Mouse (Mus musculus) hindbrain, embryonic 11.5 days (tissue): ENCODE results near the gene Ywhae. TPM values are rescaled to one million over a fixed set of nuclear protein-coding genes. Genes with fewer than 3 reads are reported as not detected.

Experiments used
- ATAC-seq: fragments of 200-750 bp; cut with Nextera tagmentation; 2 replicates; pipeline ENCODE4 v1.8.0; 2017; ENCODE audit warnings: mild to moderate bottlenecking, moderate TSS enrichment, moderate library complexity; ENCODE audit not compliant: low FRiP score
- DNase-seq: peaks from one replicate; pipeline ENCODE4 v3.0.0-alpha.2; 2015; ENCODE audit warnings: low spot score
- H3K27ac ChIP-seq: fragments of 300-500 bp; sonication (generic); 2 replicates; pipeline ENCODE4 v1.5.1; 2014; ENCODE audit warnings: mild to moderate bottlenecking, low read depth, low read length
- H3K27me3 ChIP-seq: fragments of 300-500 bp; sonication (generic); 2 replicates; pipeline ENCODE4 v1.6.1; 2014; ENCODE audit warnings: mild to moderate bottlenecking, low read length, moderate library complexity, mixed read lengths; ENCODE audit not compliant: control insufficient read depth, insufficient read depth
- H3K36me3 ChIP-seq: fragments of 300-500 bp; sonication (generic); 2 replicates; pipeline ENCODE4 v1.6.1; 2014; ENCODE audit warnings: mild to moderate bottlenecking, low read length, moderate library complexity, mixed read lengths; ENCODE audit not compliant: control insufficient read depth, insufficient read depth
- H3K4me1 ChIP-seq: fragments of 300-500 bp; sonication (generic); replicated peaks from 2 replicates; pipeline ENCODE4 v1.6.1; 2014; ENCODE audit warnings: low read length, mixed read lengths; ENCODE audit not compliant: control insufficient read depth, insufficient read depth
- H3K4me2 ChIP-seq: fragments of 300-500 bp; sonication (generic); replicated peaks from 2 replicates; pipeline ENCODE4 v1.6.1; 2014; ENCODE audit warnings: mild to moderate bottlenecking, low read depth, low read length
- H3K4me3 ChIP-seq: fragments of 300-500 bp; sonication (generic); 2 replicates; pipeline ENCODE4 v1.5.1; 2014; ENCODE audit warnings: low read depth, low read length
- H3K9ac ChIP-seq: fragments of 300-500 bp; sonication (generic); 2 replicates; pipeline ENCODE4 v1.6.1; 2014; ENCODE audit warnings: low read depth, low read length
- H3K9me3 ChIP-seq: fragments of 300-500 bp; sonication (generic); 2 replicates; pipeline ENCODE4 v1.6.1; 2016; ENCODE audit warnings: low read length; ENCODE audit not compliant: control insufficient read depth
- WGBS: fragments of 180-500 bp; shearing (Covaris S2); extraction: QIAGEN DNeasy Blood & Tissue Kit; methylation state at CpG from one replicate; pipeline ENCODE4 v1.1.7; 2014; 5-methylcytosine and 5-hydroxymethylcytosine counted together
- polyA plus RNA-seq: library from polyadenylated mRNA; unstranded; fragments of >200 nt; fragmentation: Nextera tagmentation; extraction: Ambion mirVana; gene quantifications from 2 replicates; pipeline ENCODE4 v1.2.1, GENCODE M21; 2014

Ywhae gene
- polyA plus RNA-seq, 1 experiment from 2014 or later = 1,626 TPM

DNA sequence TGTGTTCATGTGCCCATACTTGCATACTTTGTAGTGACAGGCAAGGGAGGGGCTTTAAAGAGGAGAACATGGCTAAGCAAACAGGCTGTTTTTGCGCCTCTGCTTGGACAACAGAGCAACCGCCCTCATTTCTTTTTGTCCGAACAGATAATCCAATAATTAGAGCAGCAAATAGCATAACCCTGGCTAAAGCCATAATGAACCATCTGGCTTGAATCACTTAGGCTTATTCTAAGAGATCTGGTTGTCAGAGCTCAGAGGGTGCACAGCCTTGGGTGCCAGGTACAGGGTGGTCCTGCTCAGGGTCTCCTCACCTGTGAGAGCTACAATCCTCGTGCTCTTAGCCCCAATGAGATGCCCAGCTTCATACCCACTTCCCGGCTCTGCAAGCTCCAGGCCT, 60.7 kb downstream of the Ywhae start:
- Histone ChIP-seq H3K36me3 (no peaks in the 10 kb centered on the region), H3K27ac (no peak overlapping the region), H3K4me1 (peaks cover 4% of the 10 kb centered on the region; the same call in 1 of the 2 replicates), H3K9ac (no peak overlapping the region), H3K9me3 (no peaks in the 10 kb centered on the region), H3K27me3 (peaks cover 42% of the 10 kb centered on the region), H3K4me2 (no peak overlapping the region), H3K4me3 (no peak overlapping the region)
- DNase-seq (no peak), ATAC-seq (no peak)
- WGBS = 72% methylated on average over 5 of the region's 5 CpGs

DNA sequence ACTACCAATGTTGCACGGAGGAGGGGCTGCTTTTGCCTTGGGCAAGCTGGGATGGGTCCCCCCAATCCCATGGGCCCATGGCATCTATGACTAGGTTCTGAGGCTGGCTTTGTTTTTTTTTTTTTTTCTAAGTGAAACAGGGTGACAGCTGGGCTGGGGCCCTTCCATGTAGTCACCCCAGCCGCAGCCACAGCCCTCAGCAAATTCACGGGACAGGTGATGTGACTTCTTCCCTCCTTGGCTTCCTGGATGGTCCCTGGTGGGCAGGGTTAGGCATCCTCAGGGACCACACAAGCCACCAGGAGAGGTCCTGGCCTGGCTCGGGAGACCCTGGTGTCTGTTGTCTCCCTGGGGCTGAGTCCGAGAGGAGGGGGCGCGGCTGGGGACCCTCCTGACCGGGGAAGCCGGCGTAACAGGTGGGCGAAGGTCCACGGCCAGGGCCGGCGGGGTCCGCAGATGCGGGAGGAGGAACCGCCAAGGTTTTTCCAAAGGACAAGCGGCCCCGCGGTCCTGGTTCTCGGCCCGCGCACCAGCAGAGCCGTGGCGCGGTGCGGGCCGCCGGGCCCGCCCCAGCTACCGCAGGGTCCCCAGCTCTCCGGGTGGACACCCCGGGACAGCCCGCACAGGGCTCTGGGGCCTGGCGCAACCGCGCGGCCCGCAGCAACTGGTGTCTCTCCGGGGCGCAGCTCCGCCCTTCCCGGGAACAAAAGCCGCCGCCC, 62.1 kb downstream of the Ywhae start:
- no peak overlapping the region for H3K27ac ChIP-seq
- no peak for ATAC-seq
- peak overlapping the region; percentile 38 for H3K4me3 ChIP-seq
- H3K9me3 ChIP-seq = no peaks in the 10 kb centered on the region
- no peak for DNase-seq
- 7% methylated on average over 32 of the region's 45 CpGs for WGBS
- no peaks in the 10 kb centered on the region for H3K36me3 ChIP-seq
- peaks cover 42% of the 10 kb centered on the region for H3K27me3 ChIP-seq
- H3K4me2 ChIP-seq = peak overlapping the region; percentile 70
- H3K4me1 ChIP-seq = peaks cover 4% of the 10 kb centered on the region; the same call in 1 of the 2 replicates
- H3K9ac ChIP-seq = peak overlapping the region; percentile 44

DNA sequence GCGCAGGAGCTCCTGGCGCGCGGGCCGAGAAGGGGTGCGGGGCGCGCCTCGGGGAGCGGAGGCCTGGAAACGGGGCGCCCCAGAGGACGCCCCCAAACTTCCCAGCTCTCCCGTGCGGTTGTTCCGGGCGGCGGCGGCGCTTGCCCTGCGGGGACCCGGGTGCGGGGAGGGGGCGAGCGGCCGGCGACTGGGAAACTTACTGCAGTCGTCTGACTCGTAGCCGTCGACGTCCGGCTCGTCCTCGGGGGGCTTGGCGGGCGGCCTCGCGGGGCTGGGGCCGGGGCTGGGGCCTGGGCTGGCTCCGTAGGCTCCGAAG, 62.6 kb downstream of the Ywhae start:
- peaks cover 4% of the 10 kb centered on the region; the same call in 1 of the 2 replicates for H3K4me1 ChIP-seq
- peak overlapping the region; percentile 44 for H3K9ac ChIP-seq
- H3K27me3 ChIP-seq = peaks cover 42% of the 10 kb centered on the region
- H3K4me3 ChIP-seq = peak overlapping the region; percentile 38
- H3K36me3 ChIP-seq = no peaks in the 10 kb centered on the region
- no peak overlapping the region for H3K27ac ChIP-seq
- 5% methylated on average over 8 of the region's 42 CpGs for WGBS
- ATAC-seq (peak; percentile 10; the same call in 1 of the 2 replicates), DNase-seq (peak; percentile 54)
- no peaks in the 10 kb centered on the region for H3K9me3 ChIP-seq
- peak overlapping the region; percentile 70 for H3K4me2 ChIP-seq

GRCm38 (mm10) chr11:75796029-75796445, 63.4 kb downstream of the Ywhae start, which contains the start of gene Doc2b:
Doc2b (minus strand) TSS chr11:75796049.
- Histone ChIP-seq H3K9me3 (no peaks in the 10 kb centered on the region), H3K4me2 (peak within 1 kb of the TSS; percentile 70), H3K27ac (no peak within 1 kb of the TSS), H3K27me3 (peaks cover 42% of the 10 kb centered on the region), H3K36me3 (no peaks in the 10 kb centered on the region), H3K4me3 (peak within 1 kb of the TSS; percentile 38), H3K4me1 (peaks cover 4% of the 10 kb centered on the region; the same call in 1 of the 2 replicates), H3K9ac (peak within 1 kb of the TSS; percentile 44)
- DNase-seq (peak; percentile 61), ATAC-seq (peak; percentile 62)
- 4% methylated on average over 33 of the region's 37 CpGs for WGBS

GRCm38 (mm10) chr11:75796536-75797246, 64.0 kb downstream of the Ywhae start:
- H3K36me3 ChIP-seq = no peaks in the 10 kb centered on the region
- H3K27ac ChIP-seq = no peak overlapping the region
- no peak overlapping the region; the same call in 1 of the 2 replicates for H3K4me3 ChIP-seq
- ATAC-seq (no peak), DNase-seq (no peak)
- H3K27me3 ChIP-seq = peaks cover 42% of the 10 kb centered on the region
- H3K9me3 ChIP-seq = no peaks in the 10 kb centered on the region
- H3K4me2 ChIP-seq = peak overlapping the region; percentile 70
- 74% methylated on average over 13 of the region's 13 CpGs for WGBS
- H3K9ac ChIP-seq = no peak overlapping the region
- peaks cover 4% of the 10 kb centered on the region; the same call in 1 of the 2 replicates for H3K4me1 ChIP-seq

- WGBS = 77% methylated on average over 4 of the region's 4 CpGs
- ATAC-seq (no peak), DNase-seq (no peak)
- Histone ChIP-seq H3K4me2 (no peak overlapping the region), H3K4me1 (no peaks in the 10 kb centered on the region), H3K4me3 (no peak overlapping the region), H3K27me3 (peaks cover 13% of the 10 kb centered on the region), H3K27ac (no peak overlapping the region), H3K36me3 (no peaks in the 10 kb centered on the region), H3K9ac (no peak overlapping the region), H3K9me3 (no peaks in the 10 kb centered on the region)
Measured at GRCm38 (mm10) chr11:75801369-75801768, 68.7 kb downstream of the Ywhae start.

DNA sequence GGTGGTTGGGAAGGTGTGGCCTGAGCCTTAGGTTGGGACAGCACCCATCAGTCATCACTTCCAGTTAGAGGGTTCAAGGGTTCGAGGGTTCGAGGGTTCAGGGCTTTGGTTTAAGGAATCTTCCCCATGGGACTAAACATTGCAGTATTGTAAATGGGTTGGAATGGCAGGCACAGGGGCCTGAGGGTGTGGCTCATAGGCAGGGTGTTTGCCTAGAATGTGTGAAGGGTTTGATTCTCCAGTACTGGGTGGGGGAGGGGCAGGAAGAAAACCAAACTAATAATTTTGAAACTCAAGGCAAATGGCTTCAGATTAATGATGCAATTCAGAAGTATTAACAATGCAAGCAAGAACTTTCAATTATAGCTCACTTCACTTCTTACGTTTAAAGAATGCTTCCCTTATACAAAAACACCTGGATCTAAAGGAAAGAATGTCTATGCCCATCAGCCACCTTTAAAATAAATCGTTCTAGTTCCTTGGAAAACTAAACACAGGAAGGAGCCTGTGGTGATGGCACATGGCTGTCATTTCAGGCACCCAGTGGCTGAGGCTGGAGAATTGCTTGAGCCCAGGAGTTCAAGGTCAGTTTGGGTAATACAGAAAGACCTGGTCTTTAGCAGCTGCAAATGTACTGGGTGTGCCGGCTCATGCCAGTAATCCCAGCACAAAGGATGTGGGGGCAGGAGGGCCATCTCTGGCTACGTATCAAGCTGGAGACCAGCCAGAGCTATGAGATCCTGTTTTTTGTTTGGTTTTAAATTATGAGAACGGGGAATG, 69.3 kb downstream of the Ywhae start:
- Histone ChIP-seq H3K9ac (no peak overlapping the region), H3K4me2 (no peak overlapping the region), H3K4me1 (no peaks in the 10 kb centered on the region), H3K9me3 (no peaks in the 10 kb centered on the region), H3K36me3 (no peaks in the 10 kb centered on the region), H3K27me3 (peaks cover 7% of the 10 kb centered on the region), H3K4me3 (no peak overlapping the region), H3K27ac (no peak overlapping the region)
- ATAC-seq = no peak
- no peak for DNase-seq
- 85% methylated on average over 7 of the region's 7 CpGs for WGBS

DNA sequence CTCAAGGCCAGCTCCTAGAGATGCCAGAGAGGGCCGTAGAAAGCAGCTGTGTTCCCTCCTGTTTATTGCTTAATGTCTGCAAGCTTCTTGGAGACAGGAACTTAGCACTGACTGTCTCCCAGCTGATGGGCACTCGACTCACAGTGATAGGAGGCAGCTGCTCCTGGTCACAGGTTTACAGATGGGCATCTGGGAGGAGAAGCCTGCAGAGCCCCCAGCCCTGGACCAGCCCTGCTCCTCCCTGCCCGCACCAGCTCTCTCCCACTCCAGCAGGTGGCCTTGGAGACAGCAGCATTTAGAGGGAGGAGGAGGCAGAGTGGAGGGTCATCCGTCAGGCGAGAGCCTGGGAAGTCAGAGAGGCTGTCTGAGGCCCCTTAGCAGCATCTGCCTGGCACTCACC, 74.8 kb downstream of the Ywhae start:
- Histone ChIP-seq H3K9me3 (no peaks in the 10 kb centered on the region), H3K9ac (no peak overlapping the region), H3K4me3 (no peak overlapping the region), H3K27me3 (no peaks in the 10 kb centered on the region), H3K36me3 (no peaks in the 10 kb centered on the region), H3K4me2 (no peak overlapping the region), H3K27ac (no peak overlapping the region), H3K4me1 (no peaks in the 10 kb centered on the region)
- DNase-seq (no peak), ATAC-seq (no peak)
- WGBS = 46% methylated on average over 5 of the region's 5 CpGs
